Mouse (Mus musculus) bone marrow macrophage, adult 2 months (primary cell): ENCODE data around the gene Wfdc18.

Experiments used
- CTCF ChIP-seq: IDR thresholded peaks from 2 replicates; pipeline ENCODE4 v1.5.1; 2012; ENCODE audit warnings: low read depth, mild to moderate bottlenecking, low read length, moderate library complexity
- POLR2A ChIP-seq: IDR thresholded peaks from 2 replicates; pipeline ENCODE4 v1.6.1; 2012; ENCODE audit warnings: mild to moderate bottlenecking, low read depth, low read length, borderline replicate concordance

GRCm38 (mm10) chr11:83709683-83710082, 868 bp downstream of the Wfdc18 start:
- TF ChIP-seq CTCF, result no peak
- no peak for TF ChIP-seq POLR2A
